8 mouse cellular contexts compared by ENCODE assay signal in the genomic region with DNA sequence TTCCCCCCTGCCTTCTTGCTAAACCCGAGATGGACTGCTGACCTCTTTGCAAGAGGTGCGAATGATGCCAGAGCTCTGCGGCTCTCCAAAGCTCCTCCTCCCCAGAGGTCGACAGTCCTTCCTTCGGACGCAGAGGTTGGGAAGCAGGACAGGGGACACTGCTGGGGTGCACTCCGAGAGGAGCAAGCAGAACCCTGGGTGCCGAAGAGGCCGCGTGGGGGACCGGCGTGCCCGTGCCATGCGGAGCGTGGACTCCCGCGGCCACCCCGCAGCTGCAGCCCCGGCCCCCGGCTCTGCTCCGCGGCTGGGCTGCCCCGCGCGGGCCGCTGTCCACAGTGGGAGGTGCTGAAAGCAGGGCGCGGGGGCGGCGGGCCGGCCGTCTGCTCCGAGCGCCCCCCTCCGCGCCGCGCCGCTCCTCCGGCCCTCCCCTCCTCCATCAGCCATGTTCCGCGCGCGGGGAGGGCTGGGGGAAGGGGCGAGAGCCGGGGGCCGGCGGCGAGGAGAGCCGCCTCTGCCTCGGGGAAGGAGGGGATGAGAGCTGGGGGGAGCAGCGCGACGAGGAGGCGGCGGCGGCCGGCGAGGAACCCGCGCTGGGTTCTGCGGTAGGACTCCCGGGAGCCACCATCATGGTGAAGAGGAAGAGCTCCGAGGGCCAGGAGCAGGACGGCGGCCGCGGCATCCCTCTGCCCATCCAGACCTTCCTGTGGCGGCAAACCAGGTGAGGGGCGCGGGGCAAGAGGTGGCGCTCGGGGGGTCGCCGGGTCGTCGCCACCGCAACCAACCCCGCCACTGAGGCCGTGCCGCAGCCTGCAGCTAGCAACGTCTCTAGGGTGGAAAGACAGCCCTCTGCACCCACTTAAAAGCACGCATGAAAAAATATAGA. TPM values are rescaled to one million over a fixed set of nuclear protein-coding genes. Genes with fewer than 3 reads are reported as not detected.
DNase-seq lines count a peak whose midpoint lies in the region; ATAC-seq and TF ChIP-seq lines count a peak whose summit lies in the region.

A gene (plus strand): TSS at position 547 of the 883 bp plus-strand sequence.

- TF ChIP-seq POLR2A in brain, embryonic 14.5 days (IDR thresholded peaks at IDR 0.05; ENCODE audit: borderline replicate concordance, extremely low read depth, insufficient read depth, insufficient read length, poor library complexity, severe bottlenecking) = no peak

- 0 out of 2 replicates have a peak, but pooled peaks cover 2% of the 10 kb centered on the region for H3K4me1 ChIP-seq in forebrain, embryonic 11.5 days (replicated peaks; ENCODE audit: control insufficient read depth, insufficient read depth, low read length)

- no peaks in the 10 kb centered on the region for H3K9me3 ChIP-seq in forebrain, embryonic 11.5 days (ENCODE audit: control insufficient read depth, low read length)

- peak within 1 kb of the TSS; percentile 44 for H3K4me3 ChIP-seq in forebrain, embryonic 11.5 days (ENCODE audit: low read depth, low read length)

- peak within 1 kb of the TSS; percentile 65 for H3K9ac ChIP-seq in forebrain, embryonic 11.5 days (ENCODE audit: low read length)

- H3K27ac ChIP-seq in forebrain, embryonic 11.5 days (ENCODE audit: low read depth, low read length) = no peak within 1 kb of the TSS

- peak; percentile 46 for DNase-seq in R1 (ENCODE audit: low read depth, low spot score)
- DNase-seq in brain, embryonic 14.5 days (ENCODE audit: low read depth) = peak; percentile 70
- DNase-seq in forebrain, embryonic 11.5 days (ENCODE audit: low spot score) = peak; percentile 86
- peak; percentile 70 to 72 for DNase-seq in layer of hippocampus, postnatal 36 days
- DNase-seq in lung, postnatal 4 days = peak; percentile 58 to 74
- DNase-seq in right cerebral cortex, postnatal 10 days (ENCODE audit: low spot score in 2 of 2) = peak; percentile 78 to 81

- TF ChIP-seq CTCF in brain, embryonic 14.5 days (IDR thresholded peaks at IDR 0.05; ENCODE audit: borderline replicate concordance, extremely low read depth, insufficient read depth, insufficient read length) = no peak

- H3K4me2 ChIP-seq in forebrain, embryonic 11.5 days (ENCODE audit: low read depth, low read length, severe bottlenecking) = peak within 1 kb of the TSS; percentile 76

- WGBS in forebrain, embryonic 11.5 days = under 1% methylated on average over 54 of the region's 83 CpGs

- no peaks in the 10 kb centered on the region for H3K36me3 ChIP-seq in forebrain, embryonic 11.5 days (ENCODE audit: control insufficient read depth, insufficient read depth, low read length)

- peak; percentile 93 for ATAC-seq in forebrain, embryonic 11.5 days (replicated peaks; ENCODE audit: low FRiP score)
- peak; percentile 37 to 53; a peak in 3 of 4 replicates for ATAC-seq in hematopoietic stem cell, adult 5-6 weeks (replicated peaks in 1 of 2; ENCODE audit: insufficient read depth in 1 of 2, low FRiP score in 2 of 2, low TSS enrichment in 1 of 2, low read depth in 1 of 2, poor library complexity in 2 of 2, severe bottlenecking in 2 of 2)
- ATAC-seq in erythroid progenitor cell, adult 5-6 weeks (replicated peaks; ENCODE audit: low FRiP score, poor library complexity, severe bottlenecking) = no peak

- H3K27me3 ChIP-seq in forebrain, embryonic 11.5 days (ENCODE audit: control insufficient read depth, insufficient read depth, low read length) = no peaks in the 10 kb centered on the region

RNA-seq across cellular contexts. Expression of the gene that starts here (rescaled TPM):
- 5.9 and 8.0 TPM in 2 replicates for polyA plus RNA-seq in brain, embryonic 14.5 days (2012; rRNA removed)
- polyA plus RNA-seq in forebrain, embryonic 11.5 days (2014; fragmentation: Nextera tagmentation; extraction: Ambion mirVana) = 0.69 and 0.83 TPM in 2 replicates
- total RNA-seq in hematopoietic stem cell, adult 5-6 weeks (2017) = not detected in 2 replicates
- 100 to 1,000 TPM; 204 to 223 TPM for total RNA-seq in layer of hippocampus, postnatal 36 days (2021)
- total RNA-seq in erythroid progenitor cell, adult 5-6 weeks (2015; ENCODE audit: low replicate concordance) = not detected in 2 replicates
- not detected in 2 replicates for total RNA-seq in erythroid progenitor cell, adult 5-6 weeks (2017; ENCODE audit: low replicate concordance)

Comparison
In these comparisons a context has a peak if more than half of its experiments do, and no peak if none do; other contexts are left out.
1. RNA of the gene that starts here (total RNA-seq): 204 to 223 TPM in layer of hippocampus, postnatal 36 days; not detected in hematopoietic stem cell, adult 5-6 weeks and not detected in erythroid progenitor cell, adult 5-6 weeks; every median in the first group is over 100 times any median in the second.
2. Peak in DNase-seq, ATAC-seq, H3K4me3 ChIP-seq, H3K9ac ChIP-seq and H3K4me2 ChIP-seq in forebrain, embryonic 11.5 days; RNA of the gene not detected or under 1 TPM.
3. Peak in ATAC-seq in hematopoietic stem cell, adult 5-6 weeks; RNA of the gene not detected or under 1 TPM.
4. Peak in every context shown above with its lines, with median percentiles within 50 percentile points of each other: DNase-seq.